Mouse (Mus musculus): ENCODE measurements around the gene Hbp1.

Gene Hbp1

DNA sequence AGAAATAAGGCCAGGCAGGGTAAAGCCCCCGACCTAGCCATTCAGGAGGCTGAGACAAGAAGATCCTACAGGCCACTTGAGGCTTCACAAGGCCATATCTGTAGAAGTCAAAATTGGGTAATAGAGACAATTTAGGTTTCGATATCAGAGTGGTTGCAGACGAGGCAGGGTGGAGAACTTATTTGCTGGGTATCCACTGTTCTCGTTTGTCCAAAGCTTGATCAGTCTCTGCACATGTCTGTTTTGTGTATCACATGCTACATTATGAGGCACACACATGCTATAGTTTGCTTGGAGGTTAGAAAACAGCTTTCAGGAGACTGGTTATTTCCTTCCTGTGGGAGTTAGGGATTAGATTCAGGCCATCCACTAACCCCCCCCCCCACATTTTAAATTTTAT is 5.5 kb upstream of the Hbp1 start:
- DNase-seq (ENCODE audit: extremely low spot score, low read depth, low spot score) = no peak

DNA sequence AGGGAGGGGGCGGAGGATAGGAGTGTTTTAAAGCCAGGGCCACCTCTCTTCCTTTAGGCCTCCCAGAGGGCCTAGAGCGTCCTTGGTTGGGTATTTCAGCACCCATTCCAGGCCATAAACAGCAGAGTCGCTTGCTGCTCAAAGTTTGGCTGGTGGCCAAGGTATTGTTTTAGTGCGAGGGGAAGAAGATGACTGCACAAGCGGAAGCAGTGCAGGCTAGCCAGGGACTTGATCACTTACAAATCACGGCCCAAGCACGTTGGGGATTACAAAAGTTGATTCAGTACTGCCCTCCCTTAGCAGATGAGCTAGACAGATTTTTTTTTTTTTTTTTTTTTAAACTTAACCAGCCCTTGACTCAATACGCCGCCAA is 310 bp upstream of the Hbp1 start:
- DNase-seq (ENCODE audit: extremely low spot score, low read depth, low spot score) = no peak

DNA sequence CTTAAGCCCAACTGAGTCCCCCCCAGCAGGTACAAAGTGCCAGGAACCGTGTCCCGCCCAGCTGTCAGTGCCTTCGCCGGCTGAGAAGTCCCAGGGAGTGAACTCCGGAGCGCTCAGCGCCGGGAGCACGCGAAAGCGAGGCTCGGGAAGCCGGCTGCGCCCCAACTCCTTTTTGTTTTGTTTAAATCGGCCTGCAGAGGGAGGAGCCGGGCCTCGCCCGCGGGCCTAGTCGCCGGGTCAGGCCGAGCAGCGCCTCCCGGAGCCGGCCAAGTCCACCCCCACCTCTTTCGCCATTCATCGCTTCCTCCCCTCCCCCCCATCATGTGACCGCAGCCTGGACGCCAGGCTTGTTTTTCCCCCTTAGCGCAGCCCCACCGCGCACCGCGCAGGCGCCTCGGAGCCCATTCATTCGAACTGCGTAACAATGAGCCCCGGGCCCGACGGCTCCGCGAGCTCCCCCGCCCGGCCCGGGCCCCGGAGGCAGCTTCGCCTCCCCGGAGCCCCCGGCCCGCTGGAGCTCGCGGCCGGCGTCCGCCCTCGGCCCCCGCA is 1.1 kb downstream of the Hbp1 start:
- peak; percentile 80 for DNase-seq (ENCODE audit: extremely low spot score, low read depth, low spot score)

DNA sequence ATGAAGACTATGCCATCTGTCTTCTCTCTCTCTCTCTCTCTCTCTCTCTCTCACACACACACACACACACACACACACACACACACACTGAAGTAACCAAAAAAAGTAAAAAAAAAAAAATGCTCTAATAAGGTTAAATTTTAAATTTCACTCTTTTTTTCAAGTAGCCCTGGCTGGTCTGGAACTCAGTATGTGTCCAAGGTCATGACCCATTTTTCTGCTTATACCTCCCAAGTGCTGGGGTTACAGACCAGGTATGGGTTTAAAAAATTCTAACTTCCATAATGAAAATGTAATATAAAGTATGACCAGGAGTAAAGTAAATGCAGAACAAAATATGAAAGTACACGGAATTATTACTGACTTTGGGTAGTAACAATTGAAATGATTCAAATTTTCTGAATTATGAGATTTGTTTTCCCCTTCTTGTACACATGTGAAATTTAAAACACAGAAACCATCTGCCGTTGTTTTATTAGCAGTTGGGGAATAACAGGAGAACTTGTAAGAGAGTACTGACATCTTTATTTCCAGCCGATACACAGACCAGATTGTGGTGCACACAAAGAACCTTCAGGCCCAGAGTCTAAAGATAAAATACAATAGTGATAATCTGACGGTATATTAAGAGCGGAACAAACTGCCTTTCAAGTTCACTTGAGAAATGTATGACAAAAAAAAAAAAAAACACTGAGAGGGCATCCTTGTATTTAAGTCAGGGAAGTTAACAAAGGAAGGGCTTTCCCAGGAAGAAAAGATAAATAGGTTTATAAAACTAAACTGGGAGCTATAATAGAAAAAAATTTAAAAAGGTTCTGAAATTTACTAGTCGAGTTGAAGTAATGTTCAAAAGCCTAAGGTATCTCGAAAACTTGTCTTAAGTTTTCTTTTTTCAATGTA is 2.0 kb downstream of the Hbp1 start:
- DNase-seq (ENCODE audit: extremely low spot score, low read depth, low spot score) = no peak

DNA sequence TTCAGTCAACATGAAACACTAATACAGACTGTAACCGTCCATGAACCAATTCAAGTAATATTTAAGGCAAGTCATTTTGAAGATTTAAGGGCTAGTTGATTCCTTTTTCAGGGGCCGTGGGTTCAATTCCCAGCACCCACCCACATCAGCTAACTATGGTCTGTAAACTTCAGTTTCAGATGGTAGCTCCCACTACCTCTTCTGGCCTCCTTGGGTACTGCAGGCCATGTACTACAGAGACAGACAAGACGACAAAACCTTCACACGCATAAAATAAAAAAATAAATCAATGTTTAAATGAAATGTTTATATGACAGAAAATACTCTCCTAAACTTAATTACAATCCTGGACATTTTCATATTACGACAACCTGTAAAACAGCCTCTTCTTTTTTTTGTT is 2.9 kb downstream of the Hbp1 start:
- DNase-seq (ENCODE audit: extremely low spot score, low read depth, low spot score) = no peak

DNA sequence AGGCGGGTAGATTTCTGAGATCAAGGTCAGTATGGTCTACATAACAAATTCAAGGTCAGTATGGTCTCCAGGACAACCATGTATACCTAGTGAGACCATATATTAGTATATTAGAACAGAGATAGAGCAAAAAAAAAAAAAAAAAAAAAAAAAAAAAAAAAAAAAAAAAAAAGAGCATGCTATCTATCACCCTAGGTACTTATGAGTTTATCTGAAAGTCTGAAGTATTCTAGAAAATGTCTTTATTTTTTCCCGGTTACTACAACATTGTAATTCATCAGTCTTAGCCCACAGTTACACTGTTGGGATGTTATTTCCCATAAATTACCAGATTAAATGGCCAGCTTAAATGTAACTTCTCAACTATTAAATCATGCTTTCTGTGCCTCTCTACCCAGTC is 5.9 kb downstream of the Hbp1 start:
- no peak for DNase-seq (ENCODE audit: extremely low spot score, low read depth, low spot score)

DNA sequence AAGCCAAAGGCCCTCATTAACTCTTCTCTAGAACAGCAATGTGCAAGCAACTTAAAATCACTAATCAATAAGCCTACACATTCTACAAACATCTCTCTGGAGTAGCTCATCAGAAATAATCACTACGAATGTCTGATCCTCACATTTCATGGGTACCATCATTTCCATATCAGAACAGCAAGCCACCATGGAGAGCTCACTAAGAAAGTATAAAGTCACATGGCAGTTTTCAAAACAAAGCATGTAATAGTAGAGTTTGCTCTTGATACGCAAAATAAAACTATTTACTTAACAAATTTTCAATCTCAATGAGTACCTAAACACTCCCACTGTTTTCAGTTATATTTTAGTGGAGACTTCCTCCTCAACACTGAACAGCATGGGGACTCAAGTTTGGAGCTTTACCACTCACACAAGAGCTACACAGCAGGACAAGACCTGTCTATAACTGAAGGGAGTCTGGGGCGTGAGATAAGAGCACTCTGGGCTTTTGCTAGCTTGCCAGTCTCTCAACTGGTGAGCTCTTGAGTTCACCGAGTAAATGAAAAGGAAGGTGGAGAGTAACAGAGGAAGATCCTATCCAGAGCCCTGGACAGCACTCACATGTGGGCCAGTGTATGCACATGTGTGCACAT is 7.2 kb downstream of the Hbp1 start:
- no peak for DNase-seq (ENCODE audit: extremely low spot score, low read depth, low spot score)

DNA sequence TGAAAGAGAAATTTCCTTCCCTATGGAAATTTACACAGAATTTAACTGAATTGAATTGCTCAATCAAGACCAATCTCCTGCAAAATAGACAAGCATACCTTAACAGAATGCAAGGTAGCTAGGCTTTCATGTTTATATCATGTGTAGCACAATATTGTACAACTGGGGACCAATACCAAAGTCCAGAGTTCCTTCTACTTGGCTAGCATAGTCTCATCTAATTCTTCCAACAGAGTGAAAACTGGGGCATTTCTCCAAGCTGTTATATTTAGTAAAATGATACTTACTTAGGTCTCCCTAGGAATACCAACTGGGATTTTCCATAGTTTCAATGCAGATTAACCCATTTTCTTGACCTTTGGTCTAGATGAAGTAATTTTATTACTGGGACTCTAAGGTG is 11.3 kb downstream of the Hbp1 start:
- no peak for DNase-seq (ENCODE audit: extremely low spot score, low read depth, low spot score)

DNA sequence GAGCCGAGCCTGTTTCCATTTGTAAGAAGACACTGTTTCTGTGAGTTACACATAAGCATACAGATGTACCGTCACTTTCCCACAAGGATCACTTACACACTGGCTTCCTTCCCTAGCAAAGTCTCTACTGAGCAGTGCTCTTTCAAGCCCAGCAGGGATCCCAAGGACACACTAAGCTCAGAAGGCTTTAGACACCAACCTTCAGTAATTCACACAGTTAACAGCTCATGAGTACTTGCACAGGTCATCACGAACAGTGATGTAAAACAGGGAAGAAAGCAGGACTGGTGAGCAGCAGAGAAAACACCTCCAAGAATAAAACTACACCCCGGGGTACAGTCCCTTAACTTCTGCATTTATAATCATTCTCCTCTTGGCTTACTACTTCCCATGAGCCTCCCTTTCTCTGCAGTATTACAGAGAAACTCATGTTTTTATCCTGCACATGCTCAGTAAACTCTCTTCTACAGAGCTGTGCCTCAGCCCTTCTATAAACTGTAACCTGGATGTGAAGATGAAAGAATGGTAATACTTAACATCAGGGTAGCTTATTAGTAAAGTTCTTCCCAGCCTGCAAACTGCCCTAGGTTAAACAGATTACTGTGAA is 11.8 kb downstream of the Hbp1 start:
- DNase-seq (ENCODE audit: extremely low spot score, low read depth, low spot score) = no peak

DNA sequence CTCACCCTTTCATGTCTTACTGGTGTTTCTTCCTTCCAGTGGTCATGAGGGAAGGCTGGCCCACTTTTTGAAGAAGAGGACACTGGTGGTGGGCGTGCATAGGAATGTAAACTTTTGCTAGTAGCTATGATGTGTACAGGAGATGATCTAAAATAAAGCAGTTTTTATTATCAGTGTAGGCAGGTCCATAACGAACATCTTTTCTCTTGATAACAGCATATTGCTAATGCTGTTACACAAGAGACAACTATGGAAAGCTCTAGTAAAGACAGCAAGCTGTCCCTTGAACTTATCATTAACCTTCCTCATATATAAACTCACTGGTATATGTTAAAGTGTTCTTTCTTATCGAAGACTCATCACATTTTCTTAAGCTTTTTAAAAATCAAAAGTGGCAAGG is 12.7 kb downstream of the Hbp1 start:
- no peak for DNase-seq (ENCODE audit: extremely low spot score, low read depth, low spot score)

DNA sequence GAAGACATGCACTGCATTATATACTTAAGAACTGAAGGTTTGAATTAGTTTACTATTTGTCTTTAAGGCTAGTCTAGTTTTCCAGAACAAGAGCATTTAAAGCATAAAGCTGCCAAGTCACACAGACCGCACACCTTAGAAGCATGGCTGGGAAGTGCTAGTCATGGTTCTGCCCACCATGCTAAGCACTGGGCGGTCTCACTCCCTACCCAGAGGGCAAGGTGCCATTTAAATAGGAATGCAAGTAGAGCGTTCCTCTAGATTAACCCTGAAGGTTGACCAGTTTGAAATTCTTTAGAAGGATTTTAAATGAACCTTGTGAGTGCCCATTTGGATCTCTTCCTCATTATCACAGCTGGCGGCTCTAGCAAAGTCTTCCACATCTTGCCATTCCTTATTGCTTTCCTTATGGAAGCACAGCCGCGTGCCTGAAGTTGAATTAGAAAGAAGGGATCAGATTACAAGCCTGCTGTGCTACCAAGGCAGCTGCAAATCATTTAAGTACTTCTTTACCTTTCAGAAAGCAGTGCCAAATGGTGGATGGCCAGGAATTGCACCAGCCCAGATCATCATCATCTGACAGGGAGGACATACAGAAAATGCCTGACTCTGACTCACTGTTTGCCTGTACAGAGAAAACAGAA is 13.6 kb downstream of the Hbp1 start:
- no peak for DNase-seq (ENCODE audit: extremely low spot score, low read depth, low spot score)

DNA sequence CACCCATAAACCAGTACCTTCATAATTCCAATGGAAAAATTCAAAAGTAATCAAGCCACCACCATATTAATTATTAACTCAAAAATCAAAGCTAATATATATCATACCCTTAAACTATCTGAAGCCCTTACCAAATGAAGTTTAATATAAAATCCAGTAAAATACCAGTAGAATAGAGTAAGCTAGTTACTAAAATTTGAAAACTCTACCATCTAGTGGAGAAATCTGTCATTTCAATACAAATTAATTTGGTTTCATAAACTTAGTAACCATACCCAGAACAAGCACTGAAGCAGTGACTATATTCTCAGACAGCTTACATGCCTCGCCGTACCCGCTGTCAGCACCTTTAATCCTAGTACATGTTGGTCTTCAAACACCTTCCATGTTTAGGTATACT is 18.5 kb downstream of the Hbp1 start:
- no peak for DNase-seq (ENCODE audit: extremely low spot score, low read depth, low spot score)

DNA sequence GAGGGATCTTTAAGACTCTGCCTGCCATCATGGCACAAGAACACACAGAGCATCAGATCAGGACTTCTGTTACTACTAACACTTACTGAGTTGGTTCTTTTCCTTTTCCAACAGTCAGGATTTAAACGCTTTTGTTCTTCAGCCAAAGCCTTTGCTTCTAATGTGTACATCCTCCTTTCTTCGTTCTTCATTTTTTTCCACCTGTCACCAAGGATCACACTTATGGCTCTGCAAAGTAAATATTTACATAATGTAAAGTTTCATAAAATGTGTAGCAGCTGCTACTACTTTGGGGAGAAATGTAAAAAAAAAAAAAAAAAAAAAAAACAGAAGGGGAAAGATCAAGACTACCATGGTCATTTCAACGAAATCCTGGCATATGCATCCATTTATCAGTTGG is 21.8 kb downstream of the Hbp1 start:
- DNase-seq (ENCODE audit: extremely low spot score, low read depth, low spot score) = no peak

DNA sequence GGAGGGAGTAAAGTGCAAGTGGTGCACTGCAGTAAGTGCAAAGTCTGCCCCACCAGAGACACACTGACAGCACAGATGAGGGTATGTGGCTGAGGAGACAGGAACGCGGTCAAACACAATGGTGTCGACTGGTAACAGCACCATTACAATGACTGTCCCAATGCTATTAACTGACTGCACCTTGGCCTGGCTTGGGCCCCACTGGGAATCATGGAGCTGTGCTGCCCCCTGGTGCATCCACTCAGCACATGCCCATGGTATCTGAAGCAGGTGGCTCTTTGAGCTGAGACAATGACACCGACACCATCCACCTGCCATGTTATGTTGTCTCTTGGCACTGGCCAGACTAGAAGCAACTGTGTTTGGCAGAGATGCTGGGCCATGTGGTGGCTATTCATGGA is 23.7 kb downstream of the Hbp1 start:
- no peak for DNase-seq (ENCODE audit: extremely low spot score, low read depth, low spot score)

DNA sequence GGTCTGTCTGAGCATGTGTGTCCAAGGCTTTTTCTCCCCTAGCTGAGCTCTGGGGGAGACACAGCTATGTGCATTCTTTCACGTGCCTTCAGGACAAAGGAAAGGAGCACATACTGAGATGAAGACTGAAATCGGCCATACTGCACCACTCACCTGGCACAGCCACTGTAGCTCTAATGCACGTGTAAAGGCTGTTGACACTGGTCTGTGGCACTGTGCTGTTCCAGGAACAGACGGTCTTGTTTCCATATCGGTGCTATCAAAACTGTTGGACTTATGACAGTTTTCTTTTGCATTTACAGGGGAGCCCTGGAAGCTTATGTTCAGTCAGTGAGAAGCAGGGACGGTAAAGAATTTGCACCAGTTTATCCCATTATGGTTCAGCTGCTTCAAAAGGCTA is 25.0 kb downstream of the Hbp1 start:
- no peak for DNase-seq (ENCODE audit: extremely low spot score, low read depth, low spot score)

DNA sequence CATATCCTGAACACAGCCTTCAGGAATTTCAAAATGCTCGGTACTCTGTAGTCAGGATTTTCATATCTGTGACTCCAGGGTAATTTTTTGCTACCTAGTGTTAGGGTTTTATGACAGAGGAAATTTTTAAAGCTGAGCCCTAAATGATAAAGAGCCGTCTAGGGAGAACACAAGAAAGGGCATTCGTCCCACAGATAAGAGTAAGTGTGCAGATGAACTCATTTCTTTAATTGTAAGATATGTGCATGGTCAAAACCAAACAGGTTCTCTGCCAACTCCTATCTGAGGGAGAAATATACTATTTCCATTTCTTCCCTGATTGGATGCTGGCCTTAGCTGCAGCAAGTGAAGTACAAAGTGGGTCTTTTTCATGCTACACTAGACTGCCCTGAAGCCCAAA is 26.2 kb downstream of the Hbp1 start:
- no peak for DNase-seq (ENCODE audit: extremely low spot score, low read depth, low spot score)

DNA sequence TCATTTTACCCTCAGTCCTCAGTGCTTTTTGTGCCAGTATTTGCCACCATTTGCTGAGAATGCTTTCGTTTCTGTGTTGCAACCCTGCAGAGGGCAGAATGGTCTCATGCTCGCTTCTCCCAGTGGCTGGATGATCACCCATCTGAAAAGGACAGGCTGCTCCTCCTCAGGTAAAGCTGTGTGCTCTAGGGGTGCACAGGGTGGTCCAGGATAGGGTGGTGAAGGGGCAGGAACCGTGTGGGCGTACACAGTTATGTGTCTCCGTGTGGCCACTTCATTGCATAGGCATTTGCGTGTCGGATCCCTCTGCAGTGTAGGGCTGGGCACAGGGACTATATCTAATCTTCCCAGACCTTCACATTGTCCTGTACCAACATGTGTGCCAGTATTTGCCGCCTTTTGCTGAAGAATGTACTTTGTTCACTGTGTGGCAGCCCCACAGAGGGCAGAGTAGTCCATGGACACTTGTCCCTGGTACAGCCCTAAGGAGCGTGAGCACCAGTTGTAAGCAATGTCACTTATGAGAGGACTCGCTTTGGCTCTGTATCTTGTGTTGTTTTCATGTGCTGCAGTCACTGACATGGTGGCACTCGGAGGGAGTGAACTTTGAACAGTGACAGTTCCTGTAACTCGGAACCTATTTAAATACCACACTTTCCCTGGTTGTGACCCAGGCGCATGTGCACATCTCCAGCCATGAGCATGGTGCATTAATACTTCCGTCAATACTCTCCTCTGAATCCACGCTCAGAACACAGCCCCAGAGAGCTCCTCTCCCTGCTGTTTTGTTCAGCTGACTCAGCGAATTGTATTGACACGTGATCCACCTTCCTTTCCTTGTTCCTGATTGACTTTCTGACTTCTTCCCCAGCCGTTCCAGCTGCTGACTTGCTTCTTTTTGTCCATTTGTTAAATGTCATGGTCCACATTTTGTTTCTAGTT is 29.6 kb downstream of the Hbp1 start:
- no peak for DNase-seq (ENCODE audit: extremely low spot score, low read depth, low spot score)

DNA sequence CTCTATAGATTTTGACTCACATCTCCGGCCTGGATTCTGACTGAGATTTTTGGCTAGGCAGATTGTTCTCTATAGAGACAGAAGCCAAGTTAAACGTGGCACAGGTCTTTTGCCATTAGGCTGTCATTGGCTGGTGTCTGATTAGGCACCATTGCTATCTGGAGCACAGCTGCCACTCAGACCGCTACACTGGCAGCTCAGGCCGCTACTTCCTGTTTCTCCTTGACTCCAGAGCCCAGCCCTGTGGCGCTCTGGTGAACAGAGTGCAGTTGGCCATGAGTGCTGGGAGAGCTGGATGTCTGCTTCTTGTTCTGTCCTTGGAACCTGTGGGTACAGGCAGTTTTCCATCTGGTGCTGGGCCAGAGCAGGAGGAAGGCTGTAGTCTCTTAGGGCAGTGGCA is 33.1 kb downstream of the Hbp1 start:
- DNase-seq (ENCODE audit: extremely low spot score, low read depth, low spot score) = no peak

DNA sequence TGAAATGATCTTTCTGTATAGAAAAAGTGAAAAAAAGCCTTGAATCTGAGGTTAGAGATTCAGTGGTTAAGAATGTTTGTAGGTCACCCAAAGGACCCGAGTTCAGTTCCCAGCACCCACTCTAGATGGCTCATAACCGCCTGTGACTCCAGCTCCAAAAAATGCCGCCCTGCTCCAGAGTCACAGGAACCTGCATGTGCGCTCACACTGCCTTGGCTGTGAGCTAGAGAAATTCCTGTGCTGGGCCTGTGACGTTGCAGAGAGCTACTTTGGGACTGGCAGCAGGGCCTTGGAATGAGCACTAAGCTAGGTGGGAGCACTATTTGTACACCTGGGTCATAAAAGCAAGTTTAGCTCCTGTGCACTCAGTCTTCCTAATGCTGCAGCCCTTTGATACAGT is 33.6 kb downstream of the Hbp1 start:
- no peak for DNase-seq (ENCODE audit: extremely low spot score, low read depth, low spot score)

DNA sequence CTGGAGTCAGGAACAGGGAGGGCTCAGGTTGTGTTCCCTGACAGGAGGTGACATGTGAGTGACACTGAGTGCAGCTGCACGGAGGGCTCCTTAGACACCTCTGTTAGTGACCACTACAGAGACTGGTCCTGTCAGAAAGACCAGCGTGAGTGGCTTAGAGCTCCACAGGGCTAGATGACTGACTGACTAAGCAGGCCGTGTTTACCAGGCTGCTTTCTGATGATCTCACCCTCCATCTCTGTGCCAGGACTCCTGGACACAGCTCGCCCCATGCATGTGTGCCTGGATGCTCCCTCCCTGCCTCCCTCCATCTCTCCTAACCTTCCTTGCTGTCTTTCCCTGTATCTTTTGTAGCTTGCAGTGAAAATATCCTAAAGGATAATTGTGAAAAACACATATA is 36.7 kb downstream of the Hbp1 start:
- DNase-seq (ENCODE audit: extremely low spot score, low read depth, low spot score) = no peak
